Mouse (Mus musculus) cerebellum, adult 2 months (tissue): Measurements from ENCODE around the gene Myocos. TPM values are rescaled to one million over a fixed set of nuclear protein-coding genes. Genes with fewer than 3 reads are reported as not detected.

Source experiments
- DNase-seq, 2 experiments: peaks; one replicate each; pipeline ENCODE4 v3.0.0; 2021
- H3K27ac ChIP-seq: fragments of 200-500 bp; 2 replicates; pipeline ENCODE4 v1.5.1; 2012; ENCODE audit warnings: low read length, control low read depth, inconsistent platforms; ENCODE audit not compliant: insufficient read depth
- H3K27me3 ChIP-seq: fragments of 200-500 bp; 2 replicates; pipeline ENCODE4 v1.6.1; 2012; ENCODE audit warnings: inconsistent platforms, mild to moderate bottlenecking, low read length, moderate library complexity; ENCODE audit not compliant: control insufficient read depth, insufficient read depth
- H3K4me1 ChIP-seq: fragments of 200-500 bp; 2 replicates; pipeline ENCODE4 v1.6.1; 2011; ENCODE audit warnings: low read length; ENCODE audit not compliant: control insufficient read depth, insufficient read depth
- H3K4me3 ChIP-seq: fragments of 200-500 bp; replicated peaks from 2 replicates; pipeline ENCODE3; 2011; ENCODE audit warnings: mild to moderate bottlenecking, low read depth, low read length, control low read depth; ENCODE audit not compliant: insufficient read depth
- CTCF ChIP-seq: fragments of 200-500 bp; IDR thresholded peaks from 2 replicates; pipeline ENCODE4 v1.5.1; 2011; ENCODE audit warnings: low read depth, mild to moderate bottlenecking, control low read depth, low read length, moderate library complexity, borderline replicate concordance; ENCODE audit not compliant: insufficient read depth
- POLR2A ChIP-seq: fragments of 200-500 bp; IDR thresholded peaks from 2 replicates; pipeline ENCODE4 v1.6.1; 2011; ENCODE audit warnings: low read length, control low read depth, borderline replicate concordance; ENCODE audit not compliant: insufficient read depth
- WGBS: fragments of 180-500 bp; shearing (Covaris S2); methylation state at CpG from one replicate; pipeline ENCODE4 v1.1.7; 2018; 5-methylcytosine and 5-hydroxymethylcytosine counted together
- polyA plus RNA-seq: library from polyadenylated mRNA; depleted of rRNA; stranded (reverse); fragments of >200 nt; gene quantifications from 2 replicates; pipeline ENCODE4 v1.2.3, GENCODE M21; 2012; rRNA removed

Gene Myocos
- polyA plus RNA-seq, 1 experiment, result not detected

GRCm38 (mm10) chr1:162609633-162610250 is 48.3 kb downstream of the Myocos start:
- no peak for TF ChIP-seq CTCF
- no peak for TF ChIP-seq POLR2A

GRCm38 (mm10) chr1:162608127-162608526 is 49.9 kb downstream of the Myocos start:
- H3K27me3 ChIP-seq, result no peaks in the 10 kb centered on the region
- no peak for TF ChIP-seq POLR2A
- TF ChIP-seq CTCF, result no peak
- DNase-seq, result no peak
- no peak overlapping the region for H3K27ac ChIP-seq
- no peak overlapping the region for H3K4me3 ChIP-seq
- WGBS, result 15% methylated on average over 1 of the region's 1 CpGs
- H3K4me1 ChIP-seq, result no peaks in the 10 kb centered on the region

More at GRCm38 (mm10) chr1:162609633-162610250, 48.3 kb downstream of the Myocos start:
- H3K27ac ChIP-seq, result no peak overlapping the region
- WGBS, result 57% methylated on average over 9 of the region's 9 CpGs
- H3K27me3 ChIP-seq, result no peaks in the 10 kb centered on the region
- no peak overlapping the region for H3K4me3 ChIP-seq
- DNase-seq, result no peak
- no peaks in the 10 kb centered on the region for H3K4me1 ChIP-seq

GRCm38 (mm10) chr1:162601288-162601687 is 56.7 kb downstream of the Myocos start:
- Histone ChIP-seq H3K27ac (no peak overlapping the region), H3K4me3 (no peak overlapping the region), H3K27me3 (no peaks in the 10 kb centered on the region), H3K4me1 (no peaks in the 10 kb centered on the region)
- TF ChIP-seq POLR2A (no peak), CTCF (no peak)
- no peak for DNase-seq
- WGBS, result 38% methylated on average over 4 of the region's 4 CpGs

- Histone ChIP-seq H3K4me3 (no peak overlapping the region), H3K27me3 (no peaks in the 10 kb centered on the region), H3K27ac (no peak overlapping the region), H3K4me1 (no peaks in the 10 kb centered on the region)
- WGBS, result 95% methylated on average over 5 of the region's 5 CpGs
- TF ChIP-seq CTCF, result no peak
- TF ChIP-seq POLR2A, result no peak
- no peak for DNase-seq
Observed at GRCm38 (mm10) chr1:162599617-162600016, 58.4 kb downstream of the Myocos start.

- WGBS, result 93% methylated on average over 3 of the region's 3 CpGs
- Histone ChIP-seq H3K4me1 (no peaks in the 10 kb centered on the region), H3K27me3 (no peaks in the 10 kb centered on the region), H3K27ac (no peak overlapping the region), H3K4me3 (no peak overlapping the region)
- DNase-seq, result no peak
- TF ChIP-seq CTCF (no peak), POLR2A (no peak)
Observed at GRCm38 (mm10) chr1:162597379-162598102, 60.5 kb downstream of the Myocos start.

Other genes with a start within 250 kb of the Myocos start
- 93.6 and 94.3 TPM in 2 replicates for gene Dnm3, start 180.2 kb downstream of the Myocos start, polyA plus RNA-seq
- gene Mettl13, start 109.7 kb downstream of the Myocos start, polyA plus RNA-seq, result 10.3 and 10.6 TPM in 2 replicates
- gene Vamp4, start 87.7 kb downstream of the Myocos start, polyA plus RNA-seq, result 73.3 and 75.2 TPM in 2 replicates
- 5.1 and 5.6 TPM in 2 replicates for gene Myoc, start 19.1 kb downstream of the Myocos start, polyA plus RNA-seq
- gene Prrc2c, start 82.3 kb upstream of the Myocos start, polyA plus RNA-seq, result 49.5 and 52.3 TPM in 2 replicates
- gene Fmo4, start 155.8 kb upstream of the Myocos start, polyA plus RNA-seq, result 0.07 TPM in 1 of 2 replicates, not detected in the other
- gene Fmo1, start 208.4 kb upstream of the Myocos start, polyA plus RNA-seq, result 7.1 and 7.3 TPM in 2 replicates
- gene Fmo2, start 240.5 kb upstream of the Myocos start, polyA plus RNA-seq, result 2.0 and 2.8 TPM in 2 replicates